8 mouse cellular contexts compared by ENCODE assay signal in genomic region chr2:166563890-166564289, GRCm38 (mm10).
DNase-seq lines count a peak whose midpoint lies in the region; ATAC-seq lines count a peak whose summit lies in the region.

No protein-coding gene starts in this region.

- H3K9ac ChIP-seq in intestine, embryonic 15.5 days: no peak overlapping the region

- DNase-seq in adrenal gland, adult (ENCODE audit: inconsistent age in 2 of 2, low spot score in 1 of 2): peak; percentile 80 to 94
- DNase-seq in embryo, embryonic 10.5 days (ENCODE audit: low spot score): peak; percentile 94
- DNase-seq in gastrocnemius, postnatal 36 days: peak; percentile 78 to 81
- DNase-seq in left cerebral cortex, postnatal 36 days (ENCODE audit: low spot score in 2 of 2): peak; percentile 77 to 80
- peak; percentile 92 for DNase-seq in mesoderm, embryonic 11.5 days (ENCODE audit: low read depth, low spot score)
- peak; percentile 55 to 60 for DNase-seq in right cerebral cortex, postnatal 36 days (ENCODE audit: low spot score in 2 of 2)
- DNase-seq in urinary bladder, postnatal 36 days (ENCODE audit: low spot score in 2 of 2): peak; percentile 82 to 84

- WGBS in intestine, embryonic 15.5 days: 12% methylated on average over 6 of the region's 6 CpGs

- no peak overlapping the region for H3K4me3 ChIP-seq in intestine, embryonic 15.5 days (replicated peaks)

- H3K9me3 ChIP-seq in intestine, embryonic 15.5 days: no peaks in the 10 kb centered on the region

- no peak overlapping the region for H3K27ac ChIP-seq in intestine, embryonic 15.5 days

- ATAC-seq in intestine, embryonic 15.5 days: peak; percentile 44

- intact Hi-C loops in gastrocnemius, postnatal 36 days (cut with DNase I): loop anchor here (1.0 to 5.0 kb wide), 4 partner anchors 107 to 480 kb away; partner anchors contain the start of gene Sulf2
- intact Hi-C loops in left cerebral cortex, postnatal 36 days (cut with DNase I): loop anchor here (1.0 to 5.0 kb wide), 5 partner anchors 132 to 479 kb away; partner anchors contain the start of gene Sulf2

- no peaks in the 10 kb centered on the region for H3K27me3 ChIP-seq in intestine, embryonic 15.5 days (replicated peaks)

- 0 out of 2 replicates have a peak, but pooled peaks cover 2% of the 10 kb centered on the region for H3K4me1 ChIP-seq in intestine, embryonic 15.5 days (replicated peaks)

- H3K36me3 ChIP-seq in intestine, embryonic 15.5 days: no peaks in the 10 kb centered on the region

- peak overlapping the region; percentile 55; the same call in 1 of the 2 replicates for H3K4me2 ChIP-seq in intestine, embryonic 15.5 days (replicated peaks)
